Mouse (Mus musculus) lung, postnatal 0 days (tissue): ENCODE measurements around the gene Slc45a1.

Source experiments
- CTCF ChIP-seq: IDR thresholded peaks from 2 replicates; pipeline ENCODE4 v1.5.1; 2016; ENCODE audit warnings: antibody characterized with exemption, mild to moderate bottlenecking
- EP300 ChIP-seq: IDR thresholded peaks from 2 replicates; pipeline ENCODE4 v1.6.1; 2016; ENCODE audit warnings: antibody characterized with exemption, mild to moderate bottlenecking, control low read depth

GRCm38 (mm10) chr4:150615251-150616028 lies 36.5 kb downstream of the Slc45a1 start:
- TF ChIP-seq CTCF, result no peak
- TF ChIP-seq EP300, result no peak
